Mouse (Mus musculus): ENCODE measurements around the gene Zscan10.
A peak's percentile ranks its signal among the peaks of the same experiment; 100 is the strongest.

Gene Zscan10

GRCm38 (mm10) chr17:23600641-23601622 lies at the start of gene Zscan10:
Zscan10 (plus strand) TSS chr17:23600856.
- peak; percentile 20 for DNase-seq (ENCODE audit: low spot score)

GRCm38 (mm10) chr17:23550856-23551255 lies 49.8 kb upstream of the Zscan10 start:
- DNase-seq (ENCODE audit: low spot score) = peak; percentile 64

- no peak for DNase-seq (ENCODE audit: low spot score)
These were observed 49.2 kb upstream of the Zscan10 start for GRCm38 (mm10) chr17:23551416-23551815.

GRCm38 (mm10) chr17:23551963-23552362 lies 48.7 kb upstream of the Zscan10 start:
- no peak for DNase-seq (ENCODE audit: low spot score)

- DNase-seq (ENCODE audit: low spot score) = no peak
These were observed 47.6 kb upstream of the Zscan10 start for GRCm38 (mm10) chr17:23552896-23553633.

GRCm38 (mm10) chr17:23553634-23554120 lies 47.0 kb upstream of the Zscan10 start:
- no peak for DNase-seq (ENCODE audit: low spot score)

GRCm38 (mm10) chr17:23554321-23554720 lies 46.3 kb upstream of the Zscan10 start:
- no peak for DNase-seq (ENCODE audit: low spot score)

GRCm38 (mm10) chr17:23555243-23555916 lies 45.3 kb upstream of the Zscan10 start:
- no peak for DNase-seq (ENCODE audit: low spot score)

GRCm38 (mm10) chr17:23559767-23560166 lies 40.9 kb upstream of the Zscan10 start:
- peak; percentile 69 for DNase-seq (ENCODE audit: low spot score)

GRCm38 (mm10) chr17:23563595-23564367 lies 36.9 kb upstream of the Zscan10 start, which contains the start of gene Zfp213:
Zfp213 (minus strand) TSS chr17:23564238.
- DNase-seq (ENCODE audit: low spot score) = peak; percentile 95

- no peak for DNase-seq (ENCODE audit: low spot score)
These were observed 36.3 kb upstream of the Zscan10 start for GRCm38 (mm10) chr17:23564368-23564715.

- DNase-seq (ENCODE audit: low spot score) = peak; percentile 12
These were observed 33.9 kb upstream of the Zscan10 start for GRCm38 (mm10) chr17:23566787-23567186.

- DNase-seq (ENCODE audit: low spot score) = peak; percentile 23
These were observed 32.3 kb upstream of the Zscan10 start for GRCm38 (mm10) chr17:23568370-23568769.

- DNase-seq (ENCODE audit: low spot score) = peak; percentile 45
These were observed 30.6 kb upstream of the Zscan10 start for GRCm38 (mm10) chr17:23570017-23570416.

- peak; percentile 25 for DNase-seq (ENCODE audit: low spot score)
These were observed 29.6 kb upstream of the Zscan10 start for GRCm38 (mm10) chr17:23571084-23571483.

- no peak for DNase-seq (ENCODE audit: low spot score)
These were observed 28.6 kb upstream of the Zscan10 start for GRCm38 (mm10) chr17:23572059-23572458.

GRCm38 (mm10) chr17:23574130-23574529 lies 26.5 kb upstream of the Zscan10 start:
- no peak for DNase-seq (ENCODE audit: low spot score)

GRCm38 (mm10) chr17:23575951-23576552 lies 24.6 kb upstream of the Zscan10 start:
- DNase-seq (ENCODE audit: low spot score) = no peak

- DNase-seq (ENCODE audit: low spot score) = no peak
These were observed 15.9 kb upstream of the Zscan10 start for GRCm38 (mm10) chr17:23584786-23585185.

- peak; percentile 88 for DNase-seq (ENCODE audit: low spot score)
These were observed 14.8 kb upstream of the Zscan10 start for GRCm38 (mm10) chr17:23585721-23586491.
